Mouse (Mus musculus) liver, embryonic 11.5 days (tissue): ENCODE measurements around the gene Accsl. TPM values are rescaled to one million over a fixed set of nuclear protein-coding genes. Genes with fewer than 3 reads are reported as not detected.

Experiments
- ATAC-seq: fragments of 200-750 bp; cut with Nextera tagmentation; replicated peaks from 2 replicates; pipeline ENCODE4 v1.8.0; 2017; ENCODE audit warnings: moderate number of reproducible peaks, mild to moderate bottlenecking, moderate TSS enrichment, moderate library complexity; ENCODE audit not compliant: low FRiP score
- DNase-seq: peaks from one replicate; pipeline ENCODE4 v3.0.0-alpha.2; 2017; ENCODE audit warnings: low spot score
- H3K27ac ChIP-seq: fragments of 300-500 bp; sonication (generic); 2 replicates; pipeline ENCODE4 v1.5.1; 2014; ENCODE audit warnings: mild to moderate bottlenecking, low read depth, low read length, control low read depth
- H3K27me3 ChIP-seq: fragments of 300-500 bp; sonication (generic); replicated peaks from 2 replicates; pipeline ENCODE4 v1.6.1; 2014; ENCODE audit warnings: low read length, mixed read lengths; ENCODE audit not compliant: control insufficient read depth, insufficient read depth
- H3K36me3 ChIP-seq: fragments of 300-500 bp; sonication (generic); 2 replicates; pipeline ENCODE4 v1.6.1; 2014; ENCODE audit warnings: mild to moderate bottlenecking, low read length, moderate library complexity, mixed read lengths; ENCODE audit not compliant: control insufficient read depth, insufficient read depth
- H3K4me1 ChIP-seq: fragments of 300-500 bp; sonication (generic); replicated peaks from 2 replicates; pipeline ENCODE4 v1.6.1; 2014; ENCODE audit warnings: low read length, mixed read lengths; ENCODE audit not compliant: control insufficient read depth, insufficient read depth
- H3K4me2 ChIP-seq: fragments of 300-500 bp; sonication (generic); 2 replicates; pipeline ENCODE4 v1.6.1; 2014; ENCODE audit warnings: mild to moderate bottlenecking, control low read depth, moderate library complexity
- H3K4me3 ChIP-seq: fragments of 300-500 bp; sonication (generic); 2 replicates; pipeline ENCODE4 v1.5.1; 2014; ENCODE audit warnings: low read depth, low read length, control low read depth
- H3K9ac ChIP-seq: fragments of 300-500 bp; sonication (generic); 2 replicates; pipeline ENCODE4 v1.6.1; 2014; ENCODE audit warnings: low read depth, low read length, control low read depth
- H3K9me3 ChIP-seq: fragments of 300-500 bp; sonication (generic); 2 replicates; pipeline ENCODE4 v1.6.1; 2016; ENCODE audit warnings: low read length, inconsistent platforms, mixed read lengths; ENCODE audit not compliant: control insufficient read depth
- WGBS: fragments of 180-500 bp; shearing (Covaris S2); extraction: QIAGEN DNeasy Blood & Tissue Kit; methylation state at CpG from one replicate; pipeline ENCODE4 v1.1.7; 2014; 5-methylcytosine and 5-hydroxymethylcytosine counted together
- polyA plus RNA-seq: library from polyadenylated mRNA; unstranded; fragments of >200 nt; fragmentation: Nextera tagmentation; extraction: Ambion mirVana; gene quantifications from 2 replicates; pipeline ENCODE4 v1.2.1, GENCODE M21; 2014

The Accsl gene
- polyA plus RNA-seq, 1 experiment from 2014 or later, result not detected

GRCm38 (mm10) chr2:93881640-93882367 lies 12.8 kb upstream of the Accsl start:
- no peaks in the 10 kb centered on the region for H3K27me3 ChIP-seq
- 78% methylated on average over 9 of the region's 9 CpGs for WGBS
- DNase-seq (no peak), ATAC-seq (no peak)
- peaks cover 3% of the 10 kb centered on the region; the same call in 1 of the 2 replicates for H3K4me1 ChIP-seq
- H3K4me3 ChIP-seq, result no peak overlapping the region
- no peaks in the 10 kb centered on the region for H3K9me3 ChIP-seq
- H3K36me3 ChIP-seq, result no peaks in the 10 kb centered on the region
- no peak overlapping the region for H3K9ac ChIP-seq
- H3K27ac ChIP-seq, result no peak overlapping the region
- no peak overlapping the region for H3K4me2 ChIP-seq

- 67% methylated on average over 3 of the region's 3 CpGs for WGBS
- H3K9me3 ChIP-seq, result no peaks in the 10 kb centered on the region
- H3K9ac ChIP-seq, result no peak overlapping the region
- ATAC-seq (no peak), DNase-seq (no peak)
- no peaks in the 10 kb centered on the region for H3K36me3 ChIP-seq
- H3K27me3 ChIP-seq, result no peaks in the 10 kb centered on the region
- no peak overlapping the region for H3K4me2 ChIP-seq
- H3K4me1 ChIP-seq, result no peaks in the 10 kb centered on the region
- H3K4me3 ChIP-seq, result no peak overlapping the region
- no peak overlapping the region for H3K27ac ChIP-seq
Measured at GRCm38 (mm10) chr2:93880981-93881380, 12.0 kb upstream of the Accsl start.

- 68% methylated on average over 8 of the region's 8 CpGs for WGBS
- DNase-seq, result no peak
Measured at GRCm38 (mm10) chr2:93880450-93880849, 11.5 kb upstream of the Accsl start.

GRCm38 (mm10) chr2:93877005-93877404 lies 8.0 kb upstream of the Accsl start:
- Histone ChIP-seq H3K4me1 (peaks cover 8% of the 10 kb centered on the region), H3K4me2 (no peak overlapping the region), H3K9ac (no peak overlapping the region), H3K27me3 (no peaks in the 10 kb centered on the region), H3K9me3 (no peaks in the 10 kb centered on the region), H3K36me3 (no peaks in the 10 kb centered on the region), H3K27ac (no peak overlapping the region), H3K4me3 (no peak overlapping the region)
- WGBS, result 45% methylated on average over 5 of the region's 5 CpGs
- ATAC-seq (no peak), DNase-seq (no peak)

More at GRCm38 (mm10) chr2:93880450-93880849, 11.5 kb upstream of the Accsl start:
- H3K9ac ChIP-seq, result no peak overlapping the region
- H3K4me1 ChIP-seq, result no peaks in the 10 kb centered on the region
- H3K9me3 ChIP-seq, result no peaks in the 10 kb centered on the region
- H3K36me3 ChIP-seq, result no peaks in the 10 kb centered on the region
- ATAC-seq, result no peak
- H3K4me3 ChIP-seq, result no peak overlapping the region
- H3K4me2 ChIP-seq, result no peak overlapping the region
- no peaks in the 10 kb centered on the region for H3K27me3 ChIP-seq
- no peak overlapping the region for H3K27ac ChIP-seq

GRCm38 (mm10) chr2:93874606-93875005 lies 5.6 kb upstream of the Accsl start:
- H3K36me3 ChIP-seq, result no peaks in the 10 kb centered on the region
- H3K27ac ChIP-seq, result no peak overlapping the region
- peaks cover 8% of the 10 kb centered on the region for H3K4me1 ChIP-seq
- 82% methylated on average over 3 of the region's 3 CpGs for WGBS
- no peak overlapping the region for H3K9ac ChIP-seq
- H3K4me2 ChIP-seq, result no peak overlapping the region
- DNase-seq (no peak), ATAC-seq (no peak)
- no peaks in the 10 kb centered on the region for H3K9me3 ChIP-seq
- H3K27me3 ChIP-seq, result no peaks in the 10 kb centered on the region
- H3K4me3 ChIP-seq, result no peak overlapping the region

GRCm38 (mm10) chr2:93874227-93874514 lies 5.2 kb upstream of the Accsl start:
- H3K27ac ChIP-seq, result no peak overlapping the region
- 17% methylated on average over 2 of the region's 2 CpGs for WGBS
- ATAC-seq (no peak), DNase-seq (no peak)
- no peak overlapping the region for H3K4me2 ChIP-seq
- no peaks in the 10 kb centered on the region for H3K27me3 ChIP-seq
- H3K9ac ChIP-seq, result no peak overlapping the region
- H3K36me3 ChIP-seq, result no peaks in the 10 kb centered on the region
- H3K4me1 ChIP-seq, result peaks cover 8% of the 10 kb centered on the region
- H3K4me3 ChIP-seq, result no peak overlapping the region
- H3K9me3 ChIP-seq, result no peaks in the 10 kb centered on the region

GRCm38 (mm10) chr2:93873449-93874226 lies 4.7 kb upstream of the Accsl start:
- no peak for DNase-seq
- H3K4me2 ChIP-seq, result peak overlapping the region; percentile 7; the same call in 1 of the 2 replicates
- no peaks in the 10 kb centered on the region for H3K9me3 ChIP-seq
- H3K9ac ChIP-seq, result no peak overlapping the region
- no peaks in the 10 kb centered on the region for H3K36me3 ChIP-seq
- H3K27me3 ChIP-seq, result no peaks in the 10 kb centered on the region
- H3K4me1 ChIP-seq, result peaks cover 8% of the 10 kb centered on the region
- 15% methylated on average over 12 of the region's 12 CpGs for whole genome bisulfite sequencing
- H3K4me3 ChIP-seq, result no peak overlapping the region
- ATAC-seq, result peak; percentile 48; the same call in 1 of the 2 replicates
- H3K27ac ChIP-seq, result no peak overlapping the region

- no peak overlapping the region for H3K4me3 ChIP-seq
- H3K36me3 ChIP-seq, result no peaks in the 10 kb centered on the region
- 82% methylated on average over 7 of the region's 7 CpGs for WGBS
- H3K27ac ChIP-seq, result no peak overlapping the region
- H3K4me2 ChIP-seq, result no peak overlapping the region
- peaks cover 8% of the 10 kb centered on the region for H3K4me1 ChIP-seq
- DNase-seq (no peak), ATAC-seq (no peak)
- no peak overlapping the region for H3K9ac ChIP-seq
- H3K27me3 ChIP-seq, result no peaks in the 10 kb centered on the region
- no peaks in the 10 kb centered on the region for H3K9me3 ChIP-seq
Measured at GRCm38 (mm10) chr2:93872257-93872656, 3.3 kb upstream of the Accsl start.
